Mouse (Mus musculus): Measurements from ENCODE around the gene Wdr90.

Gene Wdr90

DNA sequence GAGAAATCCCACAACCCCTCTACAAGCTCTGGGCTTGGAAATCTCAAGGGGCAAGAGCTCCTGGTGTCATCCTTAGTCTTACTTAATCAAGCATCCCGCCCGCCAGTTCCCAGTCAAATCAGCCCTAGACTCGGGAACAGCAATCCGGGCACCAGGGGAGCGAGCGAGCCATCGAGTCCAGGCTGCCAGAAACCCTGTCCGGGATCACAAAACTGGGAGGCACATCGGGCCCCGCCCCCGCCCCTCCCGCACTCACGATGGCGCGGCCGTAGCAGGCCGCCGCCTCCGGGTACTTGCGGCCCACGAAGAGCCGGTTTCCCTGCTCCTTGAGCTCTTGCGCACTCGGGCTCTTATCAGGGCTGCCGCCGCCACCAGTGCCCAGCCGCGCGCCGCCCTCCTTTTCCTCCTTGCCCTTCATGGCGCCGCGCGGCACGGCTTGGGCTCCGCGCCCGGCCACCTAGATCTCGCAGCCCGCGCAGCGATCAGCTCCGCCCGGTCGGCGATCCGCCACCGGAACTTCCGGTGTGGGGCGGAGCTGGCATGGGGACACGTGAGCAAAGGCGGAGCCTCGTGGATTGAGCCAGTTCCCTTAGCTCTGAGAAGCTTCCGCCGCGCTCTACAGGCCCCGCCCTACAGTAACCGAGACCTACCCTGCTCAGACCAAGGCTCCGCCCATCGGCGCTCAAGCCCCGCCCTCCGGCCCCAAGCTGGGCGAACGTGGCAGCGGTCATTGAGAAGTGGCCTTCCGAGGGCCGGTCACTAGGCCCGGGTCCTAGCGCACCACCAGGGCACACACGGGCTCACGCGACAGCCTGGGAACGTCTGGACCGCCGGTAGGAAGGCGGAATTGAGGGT lies 28.6 kb downstream of the Wdr90 start:
- in situ Hi-C loops (cut with MboI, MseI), result loop anchor here (10.0 kb wide), 1 partner anchor 818 kb away; the partner anchor contains the start of genes Cramp1l and Ift140

GRCm38 (mm10) chr17:25831451-25832281 lies 29.6 kb downstream of the Wdr90 start:
- in situ Hi-C loops (cut with MboI, MseI), result loop anchor here (10.0 kb wide), 1 partner anchor 817 kb away; the partner anchor contains the start of genes Cramp1l and Ift140

DNA sequence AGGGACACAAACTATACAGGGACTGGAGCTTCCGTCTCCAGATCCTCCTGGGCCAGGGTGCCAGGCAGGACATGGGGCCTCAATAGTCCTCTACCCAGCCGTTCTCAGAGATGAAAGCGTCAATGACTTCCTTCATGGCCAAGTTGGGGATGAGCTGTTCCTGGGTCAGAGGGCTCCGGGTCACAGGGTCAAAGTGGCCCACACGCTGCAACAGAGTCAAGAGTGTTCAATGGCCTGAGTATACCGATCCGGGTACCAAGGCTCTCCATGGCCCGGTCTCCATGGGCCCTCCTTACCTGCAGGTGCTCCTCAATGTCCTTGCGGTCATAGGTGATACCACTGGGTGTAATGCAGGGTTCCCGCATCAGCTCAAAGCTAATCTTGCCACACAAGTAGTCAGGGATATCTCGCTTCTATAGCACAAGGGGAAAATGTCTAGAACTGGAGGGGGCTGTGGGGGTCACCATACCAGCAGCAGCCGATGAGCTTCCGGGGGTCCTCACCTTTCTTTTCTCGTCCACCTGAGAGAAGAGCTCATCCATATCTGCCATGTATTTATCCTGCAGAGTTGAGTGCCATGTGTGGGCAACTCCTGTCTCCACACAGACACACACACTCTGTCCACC lies 30.4 kb downstream of the Wdr90 start:
- in situ Hi-C loops (cut with MboI, MseI), result loop anchor here (10.0 kb wide), 1 partner anchor 816 kb away; the partner anchor contains the start of genes Cramp1l and Ift140

- in situ Hi-C loops (cut with MboI, MseI), result loop anchor here (10.0 kb wide), 1 partner anchor 815 kb away; the partner anchor contains the start of genes Cramp1l and Ift140
Observed at GRCm38 (mm10) chr17:25830200-25830753, 31.0 kb downstream of the Wdr90 start.

- in situ Hi-C loops (cut with MboI, MseI), result loop anchor here (10.0 kb wide), 1 partner anchor 815 kb away; the partner anchor contains the start of genes Cramp1l and Ift140
Observed at GRCm38 (mm10) chr17:25829558-25830017, 31.7 kb downstream of the Wdr90 start.

- in situ Hi-C loops (cut with MboI, MseI), result no loop called here
Observed at GRCm38 (mm10) chr17:25828712-25829557, 32.4 kb downstream of the Wdr90 start, which contains the start of gene Jmjd8. Gene Jmjd8 (plus strand): TSS chr17:25828867.

- in situ Hi-C loops (cut with MboI, MseI), result no loop called here
Observed at GRCm38 (mm10) chr17:25828223-25828594, 33.1 kb downstream of the Wdr90 start.

GRCm38 (mm10) chr17:25827546-25828222 lies 33.6 kb downstream of the Wdr90 start:
- in situ Hi-C loops (cut with MboI, MseI), result no loop called here

- in situ Hi-C loops (cut with MboI, MseI), result no loop called here
Observed at GRCm38 (mm10) chr17:25827011-25827410, 34.3 kb downstream of the Wdr90 start.

DNA sequence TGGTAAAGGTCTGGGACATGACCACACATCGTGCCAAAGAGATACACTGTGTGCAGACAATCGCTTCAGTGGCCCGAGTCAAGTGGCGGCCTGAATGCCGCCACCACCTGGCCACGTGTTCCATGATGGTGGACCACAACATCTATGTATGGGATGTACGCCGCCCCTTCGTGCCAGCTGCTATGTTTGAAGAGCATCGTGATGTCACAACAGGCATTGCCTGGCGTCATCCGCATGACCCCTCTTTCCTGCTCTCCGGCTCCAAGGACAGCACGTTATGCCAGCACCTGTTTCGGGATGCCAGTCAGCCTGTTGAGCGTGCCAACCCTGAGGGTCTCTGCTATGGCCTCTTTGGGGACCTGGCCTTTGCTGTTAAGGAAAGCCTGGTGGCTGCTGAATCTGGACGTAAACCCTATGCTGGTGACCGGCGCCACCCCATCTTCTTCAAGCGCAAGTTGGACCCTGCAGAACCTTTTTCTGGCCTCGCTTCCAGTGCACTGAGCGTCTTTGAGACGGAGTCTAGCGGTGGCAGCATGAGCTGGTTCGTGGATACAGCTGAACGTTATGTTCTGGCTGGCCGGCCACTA lies 35.2 kb downstream of the Wdr90 start:
- in situ Hi-C loops (cut with MboI, MseI), result no loop called here

DNA sequence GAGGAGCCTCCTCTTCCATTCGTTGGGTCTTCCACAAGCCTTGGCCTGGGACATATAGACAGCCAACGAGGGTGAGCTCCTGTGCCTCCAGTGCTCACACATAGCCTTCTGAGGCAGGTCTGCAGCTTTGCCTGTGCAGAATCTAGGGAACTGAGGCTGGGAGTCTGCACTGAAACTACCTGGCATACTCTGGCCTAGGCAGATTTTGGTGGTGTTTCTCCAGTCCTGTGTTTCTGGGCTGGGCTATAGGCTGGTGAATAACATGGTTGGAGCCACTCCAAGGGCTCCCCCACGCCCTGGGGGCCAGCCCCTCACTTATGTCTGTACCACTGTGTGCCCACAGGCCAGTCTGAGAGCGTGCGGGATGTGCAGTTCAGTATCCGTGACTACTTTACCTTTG lies 36.0 kb downstream of the Wdr90 start:
- in situ Hi-C loops (cut with MboI, MseI), result no loop called here

GRCm38 (mm10) chr17:25824362-25825142 lies 36.7 kb downstream of the Wdr90 start:
- in situ Hi-C loops (cut with MboI, MseI), result no loop called here

DNA sequence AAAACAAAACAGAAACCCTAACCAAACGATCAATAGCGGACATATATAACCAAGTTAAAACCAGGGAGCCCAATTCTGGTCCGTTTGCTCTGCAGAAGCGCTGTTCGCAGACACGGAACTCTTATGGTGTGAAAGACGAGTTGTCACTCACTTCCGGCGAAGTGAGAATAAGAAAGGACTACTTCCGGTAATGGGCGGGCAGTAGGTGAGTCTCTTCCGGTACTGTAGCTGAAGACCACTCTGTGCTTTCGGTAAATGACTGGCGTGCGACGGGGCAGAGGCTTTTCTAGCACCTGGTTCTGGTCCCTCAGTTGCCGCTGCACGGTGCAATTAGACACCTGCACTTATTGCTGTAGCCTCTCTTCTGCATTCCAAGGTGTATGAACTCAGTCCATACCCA lies 37.8 kb downstream of the Wdr90 start, which contains the start of gene Wdr24:
TSS of gene Wdr24 (plus strand) at position 176 of the 400 bp plus-strand sequence.
- in situ Hi-C loops (cut with MboI, MseI), result no loop called here

DNA sequence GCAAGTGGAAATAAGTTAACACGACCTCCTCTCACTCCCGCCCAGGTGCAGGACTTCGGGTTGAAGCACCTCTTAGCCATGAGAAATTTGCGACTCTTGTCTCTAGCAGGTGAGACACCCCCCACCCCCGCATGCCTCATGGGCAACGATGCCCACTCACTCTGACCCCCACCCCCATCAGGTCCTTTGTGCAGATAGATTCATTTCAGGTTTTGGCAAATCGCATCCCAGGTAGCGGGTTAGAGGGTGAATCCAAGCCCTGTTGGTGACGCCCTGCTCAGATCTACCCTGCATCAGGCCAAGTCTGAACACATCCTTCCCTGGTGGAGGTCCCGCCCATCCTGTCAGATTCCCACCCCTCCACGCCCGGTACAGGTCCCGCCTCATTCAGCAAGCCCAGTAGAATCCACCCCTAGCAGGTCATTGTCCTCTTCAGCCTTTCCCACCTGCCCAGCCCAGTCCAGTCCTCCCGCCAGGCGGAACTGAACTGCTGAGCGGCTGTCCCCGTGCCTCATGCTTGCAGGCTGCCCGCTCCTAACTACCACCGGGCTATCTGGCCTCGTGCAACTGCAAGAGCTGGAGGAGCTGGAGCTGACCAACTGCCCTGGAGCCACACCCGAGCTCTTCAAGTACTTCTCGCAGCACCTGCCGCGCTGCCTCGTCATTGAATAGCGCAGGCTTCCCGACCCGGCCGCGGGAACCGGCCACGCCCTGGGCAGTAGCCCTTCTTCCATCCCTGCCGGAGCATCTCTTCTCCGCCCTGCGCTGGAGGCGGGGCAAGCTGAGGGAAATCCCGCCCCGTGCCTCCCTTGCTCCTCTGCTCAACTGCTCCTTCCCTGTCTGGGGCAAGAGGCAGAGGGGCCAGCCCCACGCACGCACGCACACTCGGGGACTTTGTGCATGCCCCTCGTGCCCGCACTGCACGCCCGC lies 42.2 kb downstream of the Wdr90 start:
- in situ Hi-C loops (cut with MboI, MseI), result no loop called here

DNA sequence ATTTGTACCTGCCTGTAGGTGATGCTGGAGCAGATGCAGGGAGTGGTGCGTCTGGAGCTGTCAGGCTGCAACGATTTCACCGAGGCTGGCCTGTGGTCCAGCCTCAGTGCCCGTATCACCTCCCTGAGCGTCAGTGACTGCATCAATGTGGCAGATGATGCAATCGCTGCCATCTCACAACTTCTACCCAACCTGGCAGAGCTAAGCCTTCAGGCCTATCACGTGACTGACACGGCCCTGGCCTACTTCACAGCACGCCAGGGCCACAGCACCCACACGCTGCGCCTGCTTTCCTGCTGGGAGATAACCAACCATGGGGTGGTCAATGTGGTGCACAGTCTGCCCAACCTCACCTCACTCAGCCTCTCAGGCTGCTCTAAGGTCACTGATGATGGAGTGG lies 43.6 kb downstream of the Wdr90 start:
- in situ Hi-C loops (cut with MboI, MseI), result no loop called here

GRCm38 (mm10) chr17:25813471-25813870 lies 47.8 kb downstream of the Wdr90 start:
- in situ Hi-C loops (cut with MboI, MseI), result no loop called here

- in situ Hi-C loops (cut with MboI, MseI), result no loop called here
Observed at GRCm38 (mm10) chr17:25810890-25811289, 50.4 kb downstream of the Wdr90 start.
